Mouse (Mus musculus): ENCODE data around the gene Slc25a47. TPM values are rescaled to one million over a fixed set of nuclear protein-coding genes. Genes with fewer than 3 reads are reported as not detected.

Slc25a47 gene
- polyA plus RNA-seq, 1 experiment, result 5.6 TPM

GRCm38 (mm10) chr12:108814470-108814869 is 21.4 kb upstream of the Slc25a47 start:
- Histone ChIP-seq H3K4me3 (ENCODE audit: insufficient read depth, low read depth, low read length) (no peak overlapping the region), H3K4me1 (ENCODE audit: control insufficient read depth, insufficient read depth, insufficient read length, low read length) (no peaks in the 10 kb centered on the region), H3K27ac (replicated peaks; ENCODE audit: low read depth, low read length) (no peak overlapping the region)

- Histone ChIP-seq H3K4me3 (ENCODE audit: insufficient read depth, low read depth, low read length) (no peak overlapping the region), H3K4me1 (ENCODE audit: control insufficient read depth, insufficient read depth, insufficient read length, low read length) (no peaks in the 10 kb centered on the region), H3K27ac (replicated peaks; ENCODE audit: low read depth, low read length) (no peak overlapping the region)
Measured at GRCm38 (mm10) chr12:108816569-108816968, 19.3 kb upstream of the Slc25a47 start.

- no peaks in the 10 kb centered on the region for H3K4me1 ChIP-seq (ENCODE audit: control insufficient read depth, insufficient read depth, insufficient read length, low read length)
- H3K4me3 ChIP-seq (ENCODE audit: insufficient read depth, low read depth, low read length), result no peak overlapping the region
- H3K27ac ChIP-seq (replicated peaks; ENCODE audit: low read depth, low read length), result no peak overlapping the region
Measured at GRCm38 (mm10) chr12:108820461-108820860, 15.4 kb upstream of the Slc25a47 start.

GRCm38 (mm10) chr12:108823036-108823435 is 12.8 kb upstream of the Slc25a47 start:
- Histone ChIP-seq H3K4me1 (ENCODE audit: control insufficient read depth, insufficient read depth, insufficient read length, low read length) (peaks cover 2% of the 10 kb centered on the region; the same call in 1 of the 2 replicates), H3K27ac (replicated peaks; ENCODE audit: low read depth, low read length) (no peak overlapping the region), H3K4me3 (ENCODE audit: insufficient read depth, low read depth, low read length) (no peak overlapping the region)

- peaks cover 2% of the 10 kb centered on the region; the same call in 1 of the 2 replicates for H3K4me1 ChIP-seq (ENCODE audit: control insufficient read depth, insufficient read depth, insufficient read length, low read length)
- H3K4me3 ChIP-seq (ENCODE audit: insufficient read depth, low read depth, low read length), result no peak overlapping the region
- H3K27ac ChIP-seq (replicated peaks; ENCODE audit: low read depth, low read length), result no peak overlapping the region
Measured at GRCm38 (mm10) chr12:108824225-108824874, 11.5 kb upstream of the Slc25a47 start.

- Histone ChIP-seq H3K4me1 (ENCODE audit: control insufficient read depth, insufficient read depth, insufficient read length, low read length) (peaks cover 2% of the 10 kb centered on the region; the same call in 1 of the 2 replicates), H3K4me3 (ENCODE audit: insufficient read depth, low read depth, low read length) (no peak overlapping the region), H3K27ac (replicated peaks; ENCODE audit: low read depth, low read length) (no peak overlapping the region)
Measured at GRCm38 (mm10) chr12:108825561-108826224, 10.2 kb upstream of the Slc25a47 start.

- Histone ChIP-seq H3K4me1 (ENCODE audit: control insufficient read depth, insufficient read depth, insufficient read length, low read length) (peaks cover 2% of the 10 kb centered on the region; the same call in 1 of the 2 replicates), H3K4me3 (ENCODE audit: insufficient read depth, low read depth, low read length) (no peak overlapping the region), H3K27ac (replicated peaks; ENCODE audit: low read depth, low read length) (no peak overlapping the region)
Measured at GRCm38 (mm10) chr12:108826282-108826957, 9.4 kb upstream of the Slc25a47 start.

GRCm38 (mm10) chr12:108826958-108827535 is 8.8 kb upstream of the Slc25a47 start:
- no peak overlapping the region for H3K27ac ChIP-seq (replicated peaks; ENCODE audit: low read depth, low read length)
- peaks cover 2% of the 10 kb centered on the region; the same call in 1 of the 2 replicates for H3K4me1 ChIP-seq (ENCODE audit: control insufficient read depth, insufficient read depth, insufficient read length, low read length)
- no peak overlapping the region for H3K4me3 ChIP-seq (ENCODE audit: insufficient read depth, low read depth, low read length)

- H3K4me1 ChIP-seq (ENCODE audit: control insufficient read depth, insufficient read depth, insufficient read length, low read length), result peaks cover 2% of the 10 kb centered on the region; the same call in 1 of the 2 replicates
- no peak overlapping the region for H3K4me3 ChIP-seq (ENCODE audit: insufficient read depth, low read depth, low read length)
Measured at GRCm38 (mm10) chr12:108827641-108828040, 8.2 kb upstream of the Slc25a47 start.

GRCm38 (mm10) chr12:108829636-108830035 is 6.2 kb upstream of the Slc25a47 start:
- no peak overlapping the region for H3K27ac ChIP-seq (replicated peaks; ENCODE audit: low read depth, low read length)
- no peak overlapping the region for H3K4me3 ChIP-seq (ENCODE audit: insufficient read depth, low read depth, low read length)
- peaks cover 5% of the 10 kb centered on the region for H3K4me1 ChIP-seq (ENCODE audit: control insufficient read depth, insufficient read depth, insufficient read length, low read length)

More at GRCm38 (mm10) chr12:108827641-108828040, 8.2 kb upstream of the Slc25a47 start:
- H3K27ac ChIP-seq (replicated peaks; ENCODE audit: low read depth, low read length), result no peak overlapping the region

- no peak overlapping the region for H3K27ac ChIP-seq (replicated peaks; ENCODE audit: low read depth, low read length)
- no peak overlapping the region for H3K4me3 ChIP-seq (ENCODE audit: insufficient read depth, low read depth, low read length)
- H3K4me1 ChIP-seq (ENCODE audit: control insufficient read depth, insufficient read depth, insufficient read length, low read length), result peaks cover 9% of the 10 kb centered on the region
Measured at GRCm38 (mm10) chr12:108830358-108830757, 5.5 kb upstream of the Slc25a47 start.

GRCm38 (mm10) chr12:108831966-108832643 is 3.7 kb upstream of the Slc25a47 start:
- H3K4me3 ChIP-seq (ENCODE audit: insufficient read depth, low read depth, low read length), result no peak overlapping the region
- H3K27ac ChIP-seq (replicated peaks; ENCODE audit: low read depth, low read length), result no peak overlapping the region
- peaks cover 14% of the 10 kb centered on the region for H3K4me1 ChIP-seq (ENCODE audit: control insufficient read depth, insufficient read depth, insufficient read length, low read length)

GRCm38 (mm10) chr12:108832851-108833250 is 3.0 kb upstream of the Slc25a47 start:
- peaks cover 21% of the 10 kb centered on the region for H3K4me1 ChIP-seq (ENCODE audit: control insufficient read depth, insufficient read depth, insufficient read length, low read length)
- H3K4me3 ChIP-seq (ENCODE audit: insufficient read depth, low read depth, low read length), result no peak overlapping the region
- no peak overlapping the region for H3K27ac ChIP-seq (replicated peaks; ENCODE audit: low read depth, low read length)

GRCm38 (mm10) chr12:108833408-108833807 is 2.4 kb upstream of the Slc25a47 start:
- no peak overlapping the region for H3K4me3 ChIP-seq (ENCODE audit: insufficient read depth, low read depth, low read length)
- H3K27ac ChIP-seq (replicated peaks; ENCODE audit: low read depth, low read length), result no peak overlapping the region
- peaks cover 21% of the 10 kb centered on the region for H3K4me1 ChIP-seq (ENCODE audit: control insufficient read depth, insufficient read depth, insufficient read length, low read length)

- Histone ChIP-seq H3K4me1 (ENCODE audit: control insufficient read depth, insufficient read depth, insufficient read length, low read length) (peaks cover 21% of the 10 kb centered on the region), H3K4me3 (ENCODE audit: insufficient read depth, low read depth, low read length) (no peak overlapping the region), H3K27ac (replicated peaks; ENCODE audit: low read depth, low read length) (no peak overlapping the region)
Measured at GRCm38 (mm10) chr12:108834337-108834736, 1.5 kb upstream of the Slc25a47 start.
